In genomic region chr4:141545071-141545742, GRCm38 (mm10) we compare ENCODE assay signal across 8 mouse cellular contexts. TPM values are rescaled to one million over a fixed set of nuclear protein-coding genes. Genes with fewer than 3 reads are reported as not detected.
DNase-seq lines count a peak whose midpoint lies in the region; ATAC-seq and TF ChIP-seq lines count a peak whose summit lies in the region.

No protein-coding gene starts in this region.

- peak overlapping the region; percentile 91 for H3K27ac ChIP-seq in MEL (ENCODE audit: control insufficient read depth, low read depth, low read length)
- H3K27ac ChIP-seq in forebrain, embryonic 15.5 days (replicated peaks): peak overlapping the region; percentile 100
- H3K27ac ChIP-seq in lung, embryonic 15.5 days: peak overlapping the region; percentile 99

- peak; percentile 58 for DNase-seq in MEL (ENCODE audit: low read depth, low spot score)
- peak; percentile 81 to 82 for DNase-seq in cerebellum, adult 18-20 months
- peak; percentile 86 to 88 for DNase-seq in heart, postnatal 10 days
- DNase-seq in layer of hippocampus, adult 18-20 months (ENCODE audit: low spot score in 2 of 2): peak; percentile 26 to 65
- peak; percentile 61 for DNase-seq in ovary, adult 18-20 months (ENCODE audit: low spot score)
- DNase-seq in thymus, postnatal 14 days: peak; percentile 71

- TF ChIP-seq RAD21 in MEL (IDR thresholded peaks at IDR 0.05; ENCODE audit: low read depth, low read length): no peak

- H3K9me3 ChIP-seq in MEL (replicated peaks; ENCODE audit: insufficient read depth, low read length): no peaks in the 10 kb centered on the region
- H3K9me3 ChIP-seq in forebrain, embryonic 15.5 days: no peaks in the 10 kb centered on the region
- H3K9me3 ChIP-seq in lung, embryonic 15.5 days: no peaks in the 10 kb centered on the region

- peak; percentile 55 for ATAC-seq in forebrain, embryonic 15.5 days (replicated peaks)
- peak; percentile 23 for ATAC-seq in lung, embryonic 15.5 days (ENCODE audit: borderline replicate concordance, extremely low read depth, low FRiP score, low TSS enrichment)

- no peak for TF ChIP-seq CTCF in MEL (IDR thresholded peaks at IDR 0.05 in 2 of 3, conservative IDR thresholded peaks at IDR 0.05 in 1 of 3; ENCODE audit: control insufficient read depth in 1 of 3, insufficient read depth in 1 of 3, low read depth in 2 of 3, low read length in 3 of 3, poor library complexity in 1 of 3, severe bottlenecking in 1 of 3)

- peaks cover 14% of the 10 kb centered on the region for H3K79me2 ChIP-seq in MEL (ENCODE audit: control insufficient read depth, insufficient read depth, low read length, poor library complexity)

- H3K9ac ChIP-seq in MEL (ENCODE audit: control insufficient read depth, low read depth, low read length, poor library complexity, severe bottlenecking): peak overlapping the region; percentile 95
- H3K9ac ChIP-seq in forebrain, embryonic 15.5 days (replicated peaks): peak overlapping the region; percentile 95
- peak overlapping the region; percentile 90 for H3K9ac ChIP-seq in lung, embryonic 15.5 days

- peak; percentile 25 to 53; a peak in 2 of 4 replicates for TF ChIP-seq POLR2A in MEL (IDR thresholded peaks at IDR 0.05; ENCODE audit: control insufficient read depth in 1 of 2, insufficient read depth in 1 of 2, low read depth in 1 of 2, low read length in 2 of 2, poor library complexity in 1 of 2)

- no peak for TF ChIP-seq EP300 in MEL (IDR thresholded peaks at IDR 0.05; ENCODE audit: low read depth in 1 of 2, low read length in 2 of 2)

- peak overlapping the region; percentile 88 to 93 for H3K4me3 ChIP-seq in MEL (ENCODE audit: control insufficient read depth in 1 of 2, insufficient read depth in 1 of 2, low read depth in 2 of 2, low read length in 2 of 2)
- H3K4me3 ChIP-seq in forebrain, embryonic 15.5 days: peak overlapping the region; percentile 61
- peak overlapping the region; percentile 72 for H3K4me3 ChIP-seq in lung, embryonic 15.5 days

- WGBS in forebrain, embryonic 15.5 days: under 1% methylated on average over 45 of the region's 45 CpGs
- under 1% methylated on average over 45 of the region's 45 CpGs for WGBS in lung, embryonic 15.5 days

- intact Hi-C loops in heart, postnatal 10 days (cut with DNase I): loop anchor here (10.0 kb wide), 1 partner anchor 400 kb away; the partner anchor contains the start of gene Fbxo42

- H3K27me3 ChIP-seq in MEL (ENCODE audit: control insufficient read depth in 1 of 2, insufficient read depth in 2 of 2, low read length in 2 of 2): no peaks in the 10 kb centered on the region
- no peaks in the 10 kb centered on the region for H3K27me3 ChIP-seq in forebrain, embryonic 15.5 days
- no peaks in the 10 kb centered on the region for H3K27me3 ChIP-seq in lung, embryonic 15.5 days

- peaks cover 0 to 24% of the 10 kb centered on the region in 2 experiments; a peak in 2 of 4 replicates for H3K36me3 ChIP-seq in MEL (ENCODE audit: control insufficient read depth in 1 of 2, insufficient read depth in 2 of 2, low read length in 2 of 2)
- H3K36me3 ChIP-seq in forebrain, embryonic 15.5 days: no peaks in the 10 kb centered on the region
- no peaks in the 10 kb centered on the region for H3K36me3 ChIP-seq in lung, embryonic 15.5 days

- peak overlapping the region; percentile 93 for H3K4me2 ChIP-seq in forebrain, embryonic 15.5 days (replicated peaks)
- H3K4me2 ChIP-seq in lung, embryonic 15.5 days: peak overlapping the region; percentile 99

- H3K4me1 ChIP-seq in MEL (ENCODE audit: control insufficient read depth in 1 of 2, insufficient read depth in 2 of 2, low read length in 2 of 2): peaks cover 2 to 21% of the 10 kb centered on the region in 2 experiments
- peaks cover 42% of the 10 kb centered on the region for H3K4me1 ChIP-seq in forebrain, embryonic 15.5 days
- peaks cover 12% of the 10 kb centered on the region; the same call in 1 of the 2 replicates for H3K4me1 ChIP-seq in lung, embryonic 15.5 days

TF ChIP-seq in MEL, 35 proteins besides CTCF, POLR2A, EP300 and RAD21:
- TF ChIP-seq BHLHE40 (IDR thresholded peaks at IDR 0.05; ENCODE audit: borderline replicate concordance, low read depth, low read length) (no peak), TAL1 (IDR thresholded peaks at IDR 0.05; ENCODE audit: low read length) (no peak), NELFE (IDR thresholded peaks at IDR 0.05; ENCODE audit: low read depth, low read length) (no peak), SIN3A (IDR thresholded peaks at IDR 0.05; ENCODE audit: low read length) (peak; percentile 2; the same call in 1 of the 2 replicates), ETS1 (IDR thresholded peaks at IDR 0.05; ENCODE audit: low read depth, low read length) (peak; percentile 5; the same call in 1 of the 2 replicates)

RNA-seq across cellular contexts. Expression of gene Spen, which starts 6.8 kb away (rescaled TPM):
- 11.9 and 12.6 TPM in 2 replicates for total RNA-seq in MEL (2012; rRNA removed)
- 100 to 1,000 TPM in 1 of 2 experiments, 10 to 100 TPM in 1; 46.9 to 102 TPM for polyA plus RNA-seq in MEL (2012; ENCODE audit: insufficient read depth in 1 of 2, insufficient read length in 2 of 2, low read depth in 1 of 2, low replicate concordance in 2 of 2, missing spikeins in 1 of 2)
- polyA plus RNA-seq in forebrain, embryonic 15.5 days (2015; fragmentation: Nextera tagmentation; extraction: Ambion mirVana): 18.5 and 18.9 TPM in 2 replicates
- total RNA-seq in heart, postnatal 10 days (2021): 10 to 100 TPM; 32.1 to 34.2 TPM
- 10 to 100 TPM; 60.3 to 66.7 TPM for total RNA-seq in layer of hippocampus, adult 18-20 months (2021)
- 9.1 and 10.3 TPM in 2 replicates for polyA plus RNA-seq in lung, embryonic 15.5 days (2015; fragmentation: Nextera tagmentation; extraction: Ambion mirVana)

Comparison
In these comparisons a context has a peak if more than half of its experiments do, and no peak if none do; other contexts are left out.
1. Peak in every context shown above with its lines: DNase-seq, ATAC-seq, H3K4me3 ChIP-seq and H3K27ac ChIP-seq.